8 mouse cellular contexts compared by ENCODE assay signal in genomic region chr8:53680846-53681245, GRCm38 (mm10). TPM values are rescaled to one million over a fixed set of nuclear protein-coding genes. Genes with fewer than 3 reads are reported as not detected.
A peak's percentile ranks its signal among the peaks of the same experiment; 100 is the strongest.
DNase-seq lines count a peak whose midpoint lies in the region; ATAC-seq and TF ChIP-seq lines count a peak whose summit lies in the region.

No protein-coding gene starts in this region.

- H3K27me3 ChIP-seq in CH12.LX (replicated peaks), result no peaks in the 10 kb centered on the region
- H3K27me3 ChIP-seq in Patski, result peaks cover 10% of the 10 kb centered on the region
- H3K27me3 ChIP-seq in heart, postnatal 0 days (ENCODE audit: control insufficient read depth, insufficient read depth, low read length), result no peaks in the 10 kb centered on the region
- no peaks in the 10 kb centered on the region for H3K27me3 ChIP-seq in midbrain, embryonic 11.5 days (ENCODE audit: control insufficient read depth, insufficient read depth, low read length)
- no peaks in the 10 kb centered on the region for H3K27me3 ChIP-seq in stomach, embryonic 15.5 days (replicated peaks)

- ATAC-seq in Patski, result no peak
- no peak for ATAC-seq in heart, postnatal 0 days (ENCODE audit: insufficient read depth, low read depth)
- ATAC-seq in midbrain, embryonic 11.5 days (ENCODE audit: low FRiP score), result peak; percentile 90
- peak; percentile 58; the same call in 1 of the 2 replicates for ATAC-seq in stomach, embryonic 15.5 days (ENCODE audit: insufficient read depth, low FRiP score, low read depth)

- POLR2A ChIA-PET in Patski (lab: Charles Lee), result no interaction called here

- TF ChIP-seq POLR2A in CH12.LX (IDR thresholded peaks at IDR 0.05; ENCODE audit: low read depth, low read length), result no peak

- no peaks in the 10 kb centered on the region for H3K9me3 ChIP-seq in CH12.LX (replicated peaks; ENCODE audit: low read length)
- H3K9me3 ChIP-seq in heart, postnatal 0 days (replicated peaks; ENCODE audit: control insufficient read depth, low read length), result no peaks in the 10 kb centered on the region
- H3K9me3 ChIP-seq in midbrain, embryonic 11.5 days (ENCODE audit: control insufficient read depth, low read length), result no peaks in the 10 kb centered on the region
- H3K9me3 ChIP-seq in stomach, embryonic 15.5 days, result no peaks in the 10 kb centered on the region

- no peaks in the 10 kb centered on the region for H3K79me2 ChIP-seq in CH12.LX (replicated peaks; ENCODE audit: control insufficient read depth, extremely low read depth, insufficient read depth, poor library complexity, severe bottlenecking)

- in situ Hi-C loops in CH12.LX (cut with MboI; ENCODE audit: low pct_ligation_motif_present, low pct_unique_long_range_greater_than_20kb, low sequenced_read_pairs), result no loop called here
- in situ Hi-C loops in Patski (cut with MboI; ENCODE audit: low pct_unique_long_range_greater_than_20kb), result no loop called here

- CTCF ChIA-PET in Patski (lab: Charles Lee), result interaction anchor here (1.3 kb wide), 1 partner anchor 11 kb away, joined by 3 read pairs; no protein-coding TSS in a partner anchor

- TF ChIP-seq EP300 in CH12.LX (IDR thresholded peaks at IDR 0.05; ENCODE audit: low read length), result no peak
- no peak for TF ChIP-seq EP300 in heart, postnatal 0 days (IDR thresholded peaks at IDR 0.05; ENCODE audit: low read depth)

- no peak overlapping the region for H3K4me2 ChIP-seq in CH12.LX (ENCODE audit: insufficient read depth, low read depth, poor library complexity, severe bottlenecking)
- no peak overlapping the region for H3K4me2 ChIP-seq in heart, postnatal 0 days (ENCODE audit: low read depth, low read length)
- no peak overlapping the region for H3K4me2 ChIP-seq in midbrain, embryonic 11.5 days
- H3K4me2 ChIP-seq in stomach, embryonic 15.5 days, result no peak overlapping the region

- no peak overlapping the region for H3K4me3 ChIP-seq in CH12.LX (replicated peaks in 1 of 3; ENCODE audit: low read depth in 2 of 3, low read length in 2 of 3, poor library complexity in 1 of 3)
- H3K4me3 ChIP-seq in heart, postnatal 0 days (ENCODE audit: low read depth, low read length), result no peak overlapping the region
- no peak overlapping the region for H3K4me3 ChIP-seq in midbrain, embryonic 11.5 days (ENCODE audit: low read depth, low read length)
- no peak overlapping the region for H3K4me3 ChIP-seq in stomach, embryonic 15.5 days (replicated peaks)

- DNase-seq in CH12.LX (ENCODE audit: extremely low read depth) (no peak), Patski (ENCODE audit: low read depth, low spot score) (no peak)
- peak; percentile 17 for DNase-seq in embryo, embryonic 11.5 days (ENCODE audit: low read depth, low spot score)
- DNase-seq in heart, postnatal 0 days (ENCODE audit: low spot score), result no peak
- DNase-seq in left cerebral cortex, adult 18-20 months (ENCODE audit: low spot score in 2 of 2), result peak; percentile 56 to 75
- DNase-seq in midbrain, embryonic 11.5 days (ENCODE audit: low spot score, missing footprints), result peak; percentile 90
- no peak for DNase-seq in yolk sac, embryonic 10.5 days (ENCODE audit: low spot score)

- dilution Hi-C loops in CH12.LX (cut with MboI; ENCODE audit: extremely low pct_ligation_motif_present, extremely low pct_unique_long_range_greater_than_20kb, low sequenced_read_pairs), result no loop called here

- no peaks in the 10 kb centered on the region for H3K4me1 ChIP-seq in CH12.LX (ENCODE audit: control insufficient read depth in 1 of 2, insufficient read depth in 2 of 2)
- no peaks in the 10 kb centered on the region for H3K4me1 ChIP-seq in heart, postnatal 0 days (ENCODE audit: control insufficient read depth, insufficient read depth)
- no peaks in the 10 kb centered on the region for H3K4me1 ChIP-seq in midbrain, embryonic 11.5 days (ENCODE audit: control insufficient read depth, insufficient read depth, low read length)
- no peaks in the 10 kb centered on the region for H3K4me1 ChIP-seq in stomach, embryonic 15.5 days

- TF ChIP-seq CTCF in CH12.LX (conservative IDR thresholded peaks at IDR 0.05 in 1 of 2, IDR thresholded peaks at IDR 0.05 in 1 of 2; ENCODE audit: low read depth in 2 of 2, low read length in 2 of 2), result peak in 1 of 2 experiments; percentile 47; a peak in 2 of 4 replicates
- TF ChIP-seq CTCF in Patski (IDR thresholded peaks at IDR 0.05), result peak; percentile 34
- TF ChIP-seq CTCF in heart, postnatal 0 days (IDR thresholded peaks at IDR 0.05; ENCODE audit: low read depth), result peak; percentile 64

- no peaks in the 10 kb centered on the region for H3K36me3 ChIP-seq in CH12.LX (replicated peaks in 1 of 2; ENCODE audit: control insufficient read depth in 1 of 2, insufficient read depth in 1 of 2, low read length in 1 of 2)
- H3K36me3 ChIP-seq in heart, postnatal 0 days (replicated peaks; ENCODE audit: control insufficient read depth, insufficient read depth, low read length), result no peaks in the 10 kb centered on the region
- no peaks in the 10 kb centered on the region for H3K36me3 ChIP-seq in midbrain, embryonic 11.5 days (ENCODE audit: control insufficient read depth, insufficient read depth, low read length)
- H3K36me3 ChIP-seq in stomach, embryonic 15.5 days, result no peaks in the 10 kb centered on the region

- H3K9ac ChIP-seq in CH12.LX (ENCODE audit: insufficient read depth, low read depth), result no peak overlapping the region
- no peak overlapping the region for H3K9ac ChIP-seq in heart, postnatal 0 days (replicated peaks; ENCODE audit: low read depth, low read length)
- no peak overlapping the region for H3K9ac ChIP-seq in midbrain, embryonic 11.5 days (ENCODE audit: low read length)
- H3K9ac ChIP-seq in stomach, embryonic 15.5 days, result no peak overlapping the region

- WGBS in heart, postnatal 0 days, result 21% methylated on average over 12 of the region's 12 CpGs
- WGBS in midbrain, embryonic 11.5 days, result 20% methylated on average over 12 of the region's 12 CpGs
- 23% methylated on average over 12 of the region's 12 CpGs for WGBS in stomach, embryonic 15.5 days

- peak; percentile 45 for TF ChIP-seq RAD21 in CH12.LX (IDR thresholded peaks at IDR 0.05; ENCODE audit: low read depth, low read length)

- H3K27ac ChIP-seq in CH12.LX (ENCODE audit: insufficient read depth, low read depth), result no peak overlapping the region
- no peak overlapping the region for H3K27ac ChIP-seq in heart, postnatal 0 days (ENCODE audit: low read depth)
- no peak overlapping the region for H3K27ac ChIP-seq in midbrain, embryonic 11.5 days (ENCODE audit: low read depth, low read length)
- H3K27ac ChIP-seq in stomach, embryonic 15.5 days, result no peak overlapping the region

TF ChIP-seq in CH12.LX, 34 proteins besides CTCF, POLR2A, EP300 and RAD21:
- TF ChIP-seq JUND (conservative IDR thresholded peaks at IDR 0.05; ENCODE audit: low read depth, low read length) (no peak), TCF12 (IDR thresholded peaks at IDR 0.05; ENCODE audit: low read depth, low read length) (no peak), IRF4 (IDR thresholded peaks at IDR 0.05; ENCODE audit: low read depth, low read length) (no peak), SMC3 (IDR thresholded peaks at IDR 0.05; ENCODE audit: low read depth, low read length) (no peak), CHD2 (IDR thresholded peaks at IDR 0.05; ENCODE audit: low read length) (no peak), TBP (conservative IDR thresholded peaks at IDR 0.05; ENCODE audit: low read depth, low read length) (no peak), GABPA (IDR thresholded peaks at IDR 0.05; ENCODE audit: insufficient replicate concordance, low read depth, low read length) (no peak)

RNA-seq across cellular contexts. Expression of gene Neil3, which starts 42.0 kb away (rescaled TPM):
- total RNA-seq in CH12.LX (2012; rRNA removed) (10.3 TPM in 2 replicates), CH12.LX (2014; rRNA removed) (16.7 and 19.2 TPM in 2 replicates)
- polyA plus RNA-seq in CH12.LX (2012; ENCODE audit: insufficient read length, low read depth) (14.5 and 14.7 TPM in 2 replicates), Patski (2021) (4.1 TPM)
- 1.5 and 10.6 TPM in 2 replicates for total RNA-seq in heart, postnatal 0 days (2014; rRNA removed; ENCODE audit: low replicate concordance)
- polyA plus RNA-seq in heart, postnatal 0 days (2015; fragmentation: Nextera tagmentation; extraction: Ambion mirVana), result 7.5 and 7.8 TPM in 2 replicates
- not detected for total RNA-seq in left cerebral cortex, adult 18-20 months (2021)
- 25.5 and 27.5 TPM in 2 replicates for polyA plus RNA-seq in midbrain, embryonic 11.5 days (2014; fragmentation: Nextera tagmentation; extraction: Ambion mirVana)
- polyA plus RNA-seq in stomach, embryonic 15.5 days (2015; fragmentation: Nextera tagmentation; extraction: Ambion mirVana), result 29.5 and 30.8 TPM in 2 replicates

Comparison
In these comparisons a context has a peak if more than half of its experiments do, and no peak if none do; other contexts are left out.
1. DNase-seq: peak in embryo, embryonic 11.5 days (single experiment), left cerebral cortex, adult 18-20 months (2 of 2) and midbrain, embryonic 11.5 days (single experiment); none in CH12.LX (single experiment), Patski (single experiment), heart, postnatal 0 days (single experiment) and yolk sac, embryonic 10.5 days (single experiment).
2. ATAC-seq: peak in midbrain, embryonic 11.5 days (single experiment) and stomach, embryonic 15.5 days (single experiment); none in Patski (single experiment) and heart, postnatal 0 days (single experiment).